Mouse (Mus musculus) neural tube, embryonic 10.5 days (tissue): ENCODE data around the gene Gcsam.

Source experiments
- DNase-seq: peaks from one replicate; pipeline ENCODE4 v3.0.0-alpha.2; 2017; ENCODE audit warnings: low spot score; ENCODE audit errors: extremely low spot score

Gene Gcsam

GRCm38 (mm10) chr16:45610267-45610666 lies at the start of gene Gcsam:
TSS of gene Gcsam (plus strand) at chr16:45610380.
- DNase-seq, result no peak

- no peak for DNase-seq
These were observed 48.4 kb upstream of the Gcsam start for GRCm38 (mm10) chr16:45561747-45562146.

GRCm38 (mm10) chr16:45572307-45572706 lies 37.9 kb upstream of the Gcsam start:
- DNase-seq, result no peak

- DNase-seq, result no peak
These were observed 30.3 kb upstream of the Gcsam start for GRCm38 (mm10) chr16:45579883-45580282.

- DNase-seq, result no peak
These were observed 27.7 kb upstream of the Gcsam start for GRCm38 (mm10) chr16:45582512-45582911.

- DNase-seq, result no peak
These were observed 16.5 kb upstream of the Gcsam start for GRCm38 (mm10) chr16:45593656-45594055.

GRCm38 (mm10) chr16:45595494-45595893 lies 14.7 kb upstream of the Gcsam start:
- no peak for DNase-seq

- no peak for DNase-seq
These were observed 1.7 kb upstream of the Gcsam start for GRCm38 (mm10) chr16:45608481-45608954.

- DNase-seq, result no peak
These were observed 880 bp upstream of the Gcsam start for GRCm38 (mm10) chr16:45609300-45609699.

GRCm38 (mm10) chr16:45613247-45613646 lies 3.1 kb downstream of the Gcsam start:
- no peak for DNase-seq

- no peak for DNase-seq
These were observed 5.8 kb downstream of the Gcsam start for GRCm38 (mm10) chr16:45615944-45616343.

GRCm38 (mm10) chr16:45619751-45620375 lies 9.7 kb downstream of the Gcsam start:
- no peak for DNase-seq

GRCm38 (mm10) chr16:45623230-45623629 lies 13.1 kb downstream of the Gcsam start:
- no peak for DNase-seq

- no peak for DNase-seq
These were observed 14.6 kb downstream of the Gcsam start for GRCm38 (mm10) chr16:45624791-45625190.

- DNase-seq, result no peak
These were observed 15.2 kb downstream of the Gcsam start for GRCm38 (mm10) chr16:45625342-45625741.

GRCm38 (mm10) chr16:45629497-45630105 lies 19.4 kb downstream of the Gcsam start:
- no peak for DNase-seq

- DNase-seq, result peak; percentile 58
These were observed 20.3 kb downstream of the Gcsam start for GRCm38 (mm10) chr16:45630347-45630960.

- DNase-seq, result no peak
These were observed 22.2 kb downstream of the Gcsam start for GRCm38 (mm10) chr16:45632420-45632819.

- no peak for DNase-seq
These were observed 25.6 kb downstream of the Gcsam start for GRCm38 (mm10) chr16:45635826-45636225.

GRCm38 (mm10) chr16:45640070-45640762 lies 30.0 kb downstream of the Gcsam start:
- no peak for DNase-seq

GRCm38 (mm10) chr16:45641301-45641700 lies 31.1 kb downstream of the Gcsam start:
- no peak for DNase-seq

- DNase-seq, result no peak
These were observed 33.8 kb downstream of the Gcsam start for GRCm38 (mm10) chr16:45643944-45644343.
